ENCODE assay signal across 8 mouse cellular contexts in genomic region chr12:73584610-73585240, GRCm38 (mm10). TPM values are rescaled to one million over a fixed set of nuclear protein-coding genes. Genes with fewer than 3 reads are reported as not detected.
DNase-seq lines count a peak whose midpoint lies in the region; ATAC-seq and TF ChIP-seq lines count a peak whose summit lies in the region.

TSS of gene Prkch (plus strand) at chr12:73584796.

- peaks cover 22% of the 10 kb centered on the region; the same call in 1 of the 2 replicates for H3K27me3 ChIP-seq in forebrain, embryonic 15.5 days
- peaks cover 26% of the 10 kb centered on the region for H3K27me3 ChIP-seq in liver, postnatal 0 days (ENCODE audit: insufficient read depth, low read length)
- H3K27me3 ChIP-seq in neural tube, embryonic 11.5 days (ENCODE audit: control insufficient read depth, insufficient read depth, low read length), result peaks cover 24% of the 10 kb centered on the region
- peaks cover 8% of the 10 kb centered on the region; the same call in 1 of the 2 replicates for H3K27me3 ChIP-seq in stomach, embryonic 15.5 days (replicated peaks)

- intact Hi-C loops in heart, postnatal 14 days (cut with DNase I), result loop anchor here (2.0 to 5.0 kb wide), 2 partner anchors 88 to 108 kb away; no protein-coding TSS in a partner anchor

- TF ChIP-seq CTCF in liver, postnatal 0 days (IDR thresholded peaks at IDR 0.05; ENCODE audit: low read depth), result peak; percentile 59

- H3K9ac ChIP-seq in forebrain, embryonic 15.5 days (replicated peaks), result peak within 1 kb of the TSS; percentile 60
- H3K9ac ChIP-seq in liver, postnatal 0 days (replicated peaks), result peak within 1 kb of the TSS; percentile 70
- peak within 1 kb of the TSS; percentile 73 for H3K9ac ChIP-seq in neural tube, embryonic 11.5 days (ENCODE audit: low read length)
- peak within 1 kb of the TSS; percentile 76 for H3K9ac ChIP-seq in stomach, embryonic 15.5 days

- H3K4me3 ChIP-seq in forebrain, embryonic 15.5 days, result peak within 1 kb of the TSS; percentile 62
- peak within 1 kb of the TSS; percentile 70 for H3K4me3 ChIP-seq in liver, postnatal 0 days (ENCODE audit: low read depth, low read length)
- H3K4me3 ChIP-seq in neural tube, embryonic 11.5 days (ENCODE audit: low read depth, low read length), result peak within 1 kb of the TSS; percentile 71
- peak within 1 kb of the TSS; percentile 78 for H3K4me3 ChIP-seq in stomach, embryonic 15.5 days (replicated peaks)

- H3K9me3 ChIP-seq in forebrain, embryonic 15.5 days, result no peaks in the 10 kb centered on the region
- H3K9me3 ChIP-seq in liver, postnatal 0 days (ENCODE audit: low read length), result no peaks in the 10 kb centered on the region
- H3K9me3 ChIP-seq in neural tube, embryonic 11.5 days (ENCODE audit: control insufficient read depth, low read length), result no peaks in the 10 kb centered on the region
- H3K9me3 ChIP-seq in stomach, embryonic 15.5 days, result no peaks in the 10 kb centered on the region

- TF ChIP-seq EP300 in liver, postnatal 0 days (IDR thresholded peaks at IDR 0.05; ENCODE audit: low read depth), result no peak

- H3K4me1 ChIP-seq in forebrain, embryonic 15.5 days, result peaks cover 19% of the 10 kb centered on the region
- peaks cover 12% of the 10 kb centered on the region; the same call in 1 of the 2 replicates for H3K4me1 ChIP-seq in liver, postnatal 0 days (ENCODE audit: insufficient read depth)
- H3K4me1 ChIP-seq in neural tube, embryonic 11.5 days (ENCODE audit: control insufficient read depth, insufficient read depth, low read length), result peaks cover 3% of the 10 kb centered on the region; the same call in 1 of the 2 replicates
- H3K4me1 ChIP-seq in stomach, embryonic 15.5 days, result peaks cover 6% of the 10 kb centered on the region; the same call in 1 of the 2 replicates

- H3K4me2 ChIP-seq in forebrain, embryonic 15.5 days (replicated peaks), result peak within 1 kb of the TSS; percentile 83
- peak within 1 kb of the TSS; percentile 90 for H3K4me2 ChIP-seq in liver, postnatal 0 days (ENCODE audit: low read depth, low read length)
- peak within 1 kb of the TSS; percentile 91 for H3K4me2 ChIP-seq in neural tube, embryonic 11.5 days (ENCODE audit: low read depth)
- H3K4me2 ChIP-seq in stomach, embryonic 15.5 days, result peak within 1 kb of the TSS; percentile 91

- under 1% methylated on average over 59 of the region's 61 CpGs for whole genome bisulfite sequencing in forebrain, embryonic 15.5 days
- whole genome bisulfite sequencing in liver, postnatal 0 days (ENCODE audit: insufficient replicate concordance), result under 1% methylated on average over 42 of the region's 61 CpGs
- WGBS in neural tube, embryonic 11.5 days, result 0% methylated on average over 58 of the region's 61 CpGs
- WGBS in stomach, embryonic 15.5 days, result under 1% methylated on average over 53 of the region's 61 CpGs

- ATAC-seq in forebrain, embryonic 15.5 days (replicated peaks), result peak; percentile 92
- peak; percentile 72; the same call in 1 of the 2 replicates for ATAC-seq in liver, postnatal 0 days
- ATAC-seq in neural tube, embryonic 11.5 days (ENCODE audit: insufficient read depth, low FRiP score, low TSS enrichment), result peak; percentile 93
- peak; percentile 87 for ATAC-seq in stomach, embryonic 15.5 days (ENCODE audit: insufficient read depth, low FRiP score, low read depth)

- DNase-seq in 416B (ENCODE audit: low read depth), result peak; percentile 86
- peak; percentile 50 to 55 for DNase-seq in adrenal gland, postnatal 4 days (ENCODE audit: low spot score in 2 of 2)
- peak; percentile 86 to 87 for DNase-seq in heart, postnatal 14 days
- DNase-seq in kidney, postnatal 4 days, result peak; percentile 87 to 92
- DNase-seq in liver, postnatal 0 days, result peak; percentile 81
- peak; percentile 87 for DNase-seq in neural tube, embryonic 11.5 days (ENCODE audit: low spot score)

- H3K27ac ChIP-seq in forebrain, embryonic 15.5 days (replicated peaks), result peak within 1 kb of the TSS; percentile 50
- H3K27ac ChIP-seq in liver, postnatal 0 days (ENCODE audit: low read depth), result peak within 1 kb of the TSS; percentile 78
- 0 out of 2 replicates have a peak within 1 kb of the TSS, but pooled peaks have one; percentile 35 for H3K27ac ChIP-seq in neural tube, embryonic 11.5 days (ENCODE audit: low read depth, low read length)
- peak within 1 kb of the TSS; percentile 81 for H3K27ac ChIP-seq in stomach, embryonic 15.5 days

- no peaks in the 10 kb centered on the region for H3K36me3 ChIP-seq in forebrain, embryonic 15.5 days
- H3K36me3 ChIP-seq in liver, postnatal 0 days (replicated peaks; ENCODE audit: insufficient read depth, low read length), result no peaks in the 10 kb centered on the region
- no peaks in the 10 kb centered on the region for H3K36me3 ChIP-seq in neural tube, embryonic 11.5 days (ENCODE audit: control insufficient read depth, insufficient read depth, low read length)
- no peaks in the 10 kb centered on the region for H3K36me3 ChIP-seq in stomach, embryonic 15.5 days

RNA-seq across cellular contexts. Expression of gene Prkch, which starts in this region (rescaled TPM):
- 10 to 100 TPM; 19.3 to 21.3 TPM for total RNA-seq in adrenal gland, postnatal 4 days (2021)
- polyA plus RNA-seq in forebrain, embryonic 15.5 days (2015; fragmentation: Nextera tagmentation; extraction: Ambion mirVana), result 4.9 and 6.6 TPM in 2 replicates
- total RNA-seq in heart, postnatal 14 days (2021), result 10 to 100 TPM; 25.1 to 27.2 TPM
- 2.3 and 2.4 TPM in 2 replicates for polyA plus RNA-seq in liver, postnatal 0 days (2015; fragmentation: Nextera tagmentation; extraction: Ambion mirVana)
- 11.0 and 11.7 TPM in 2 replicates for polyA plus RNA-seq in neural tube, embryonic 11.5 days (2014; fragmentation: Nextera tagmentation; extraction: Ambion mirVana)
- polyA plus RNA-seq in stomach, embryonic 15.5 days (2015; fragmentation: Nextera tagmentation; extraction: Ambion mirVana), result 11.2 and 11.9 TPM in 2 replicates

Comparison
In these comparisons a context has a peak if more than half of its experiments do, and no peak if none do; other contexts are left out.
1. Peak in every context shown above with its lines: DNase-seq, ATAC-seq, H3K4me3 ChIP-seq and H3K27ac ChIP-seq.